Mouse (Mus musculus) olfactory bulb, adult 2 months (tissue): ENCODE measurements around the gene Nfx1. TPM values are rescaled to one million over a fixed set of nuclear protein-coding genes. Genes with fewer than 3 reads are reported as not detected.
A peak's percentile ranks its signal among the peaks of the same experiment; 100 is the strongest.

Experiments used
- H3K27ac ChIP-seq: fragments of 200-500 bp; 2 replicates; pipeline ENCODE4 v1.5.1; 2012; ENCODE audit warnings: low read depth, low read length; ENCODE audit not compliant: insufficient read depth
- H3K4me1 ChIP-seq: fragments of 200-500 bp; 2 replicates; pipeline ENCODE4 v1.6.1; 2012; ENCODE audit warnings: low read length; ENCODE audit not compliant: control insufficient read depth, insufficient read depth
- H3K4me3 ChIP-seq: fragments of 200-500 bp; 2 replicates; pipeline ENCODE4 v1.5.1; 2012; ENCODE audit warnings: mild to moderate bottlenecking, low read depth, low read length, moderate library complexity; ENCODE audit not compliant: insufficient read depth
- CTCF ChIP-seq: fragments of 200-500 bp; IDR thresholded peaks from 2 replicates; pipeline ENCODE4 v1.5.1; 2012; ENCODE audit warnings: low read depth, mild to moderate bottlenecking, low read length, moderate library complexity; ENCODE audit not compliant: insufficient read depth
- POLR2A ChIP-seq: fragments of 200-500 bp; IDR thresholded peaks from 2 replicates; pipeline ENCODE4 v1.6.1; 2012; ENCODE audit warnings: mild to moderate bottlenecking, low read depth, low read length, moderate library complexity; ENCODE audit not compliant: insufficient read depth
- WGBS: fragments of 180-500 bp; shearing (Covaris S2); methylation state at CpG from one replicate; pipeline ENCODE4 v1.1.7; 2018; 5-methylcytosine and 5-hydroxymethylcytosine counted together
- polyA plus RNA-seq: library from polyadenylated mRNA; stranded (reverse); fragments of >200 nt; gene quantifications from 2 replicates; pipeline ENCODE4 v1.2.4, GENCODE M21; 2012; ENCODE audit warnings: low replicate concordance; ENCODE audit not compliant: missing spikeins, insufficient read depth, insufficient read length

Gene Nfx1
- polyA plus RNA-seq, 1 experiment = not detected

- peaks cover 6% of the 10 kb centered on the region; the same call in 1 of the 2 replicates for H3K4me1 ChIP-seq
- 8% methylated on average over 12 of the region's 13 CpGs for WGBS
- TF ChIP-seq POLR2A = no peak
- TF ChIP-seq CTCF = no peak
- H3K4me3 ChIP-seq = peak overlapping the region; percentile 98
- peak overlapping the region; percentile 88 for H3K27ac ChIP-seq
Observed at GRCm38 (mm10) chr4:40969781-40970591, 720 bp upstream of the Nfx1 start.

- under 1% methylated on average over 16 of the region's 16 CpGs for WGBS
- TF ChIP-seq CTCF (no peak), POLR2A (no peak)
- Histone ChIP-seq H3K4me3 (peak overlapping the region; percentile 98), H3K4me1 (peaks cover 6% of the 10 kb centered on the region; the same call in 1 of the 2 replicates), H3K27ac (peak overlapping the region; percentile 88)
Observed at GRCm38 (mm10) chr4:40970592-40970841, 189 bp upstream of the Nfx1 start.

- H3K27ac ChIP-seq = no peak overlapping the region
Observed at GRCm38 (mm10) chr4:40971744-40972143, 1.0 kb downstream of the Nfx1 start.

GRCm38 (mm10) chr4:40974011-40974410 is 3.3 kb downstream of the Nfx1 start:
- no peak overlapping the region for H3K4me3 ChIP-seq
- TF ChIP-seq POLR2A (no peak), CTCF (no peak)
- 91% methylated on average over 1 of the region's 1 CpGs for WGBS

More at GRCm38 (mm10) chr4:40971744-40972143, 1.0 kb downstream of the Nfx1 start:
- Histone ChIP-seq H3K4me3 (0 out of 2 replicates have a peak overlapping the region, but pooled peaks have one; percentile 98), H3K4me1 (peaks cover 9% of the 10 kb centered on the region; the same call in 1 of the 2 replicates)
- TF ChIP-seq POLR2A (no peak), CTCF (peak; percentile 51; the same call in 1 of the 2 replicates)
- WGBS = 21% methylated on average over 13 of the region's 13 CpGs

GRCm38 (mm10) chr4:40975678-40976077 is 5.0 kb downstream of the Nfx1 start:
- H3K4me1 ChIP-seq = peaks cover 8% of the 10 kb centered on the region; the same call in 1 of the 2 replicates
- TF ChIP-seq CTCF (no peak), POLR2A (no peak)
- H3K27ac ChIP-seq = 0 out of 2 replicates have a peak overlapping the region, but pooled peaks have one; percentile 26
- 67% methylated on average over 3 of the region's 3 CpGs for WGBS
- no peak overlapping the region for H3K4me3 ChIP-seq

More at GRCm38 (mm10) chr4:40974011-40974410, 3.3 kb downstream of the Nfx1 start:
- Histone ChIP-seq H3K4me1 (peaks cover 11% of the 10 kb centered on the region; the same call in 1 of the 2 replicates), H3K27ac (no peak overlapping the region)

GRCm38 (mm10) chr4:40976651-40977050 is 5.9 kb downstream of the Nfx1 start:
- H3K4me1 ChIP-seq = peaks cover 8% of the 10 kb centered on the region; the same call in 1 of the 2 replicates
- H3K4me3 ChIP-seq = no peak overlapping the region
- H3K27ac ChIP-seq = no peak overlapping the region
- 92% methylated on average over 10 of the region's 10 CpGs for WGBS
- TF ChIP-seq CTCF = no peak
- TF ChIP-seq POLR2A = no peak

GRCm38 (mm10) chr4:40979430-40979829 is 8.7 kb downstream of the Nfx1 start:
- Histone ChIP-seq H3K27ac (no peak overlapping the region), H3K4me1 (peaks cover 5% of the 10 kb centered on the region; the same call in 1 of the 2 replicates), H3K4me3 (no peak overlapping the region)
- WGBS = 90% methylated on average over 1 of the region's 1 CpGs
- TF ChIP-seq CTCF (no peak), POLR2A (no peak)

GRCm38 (mm10) chr4:40982486-40982885 is 11.8 kb downstream of the Nfx1 start:
- Histone ChIP-seq H3K27ac (no peak overlapping the region), H3K4me3 (no peak overlapping the region), H3K4me1 (no peaks in the 10 kb centered on the region)
- 64% methylated on average over 3 of the region's 3 CpGs for WGBS
- TF ChIP-seq POLR2A (no peak), CTCF (no peak)

GRCm38 (mm10) chr4:40983686-40984085 is 13.0 kb downstream of the Nfx1 start:
- Histone ChIP-seq H3K4me1 (no peaks in the 10 kb centered on the region), H3K27ac (no peak overlapping the region), H3K4me3 (no peak overlapping the region)
- 61% methylated on average over 1 of the region's 1 CpGs for WGBS
- TF ChIP-seq POLR2A = no peak
- no peak for TF ChIP-seq CTCF
